Mouse (Mus musculus) olfactory bulb, adult 2 months (tissue): Measurements from ENCODE around the gene Astn1.

Experiments
- CTCF ChIP-seq: fragments of 200-500 bp; IDR thresholded peaks from 2 replicates; pipeline ENCODE4 v1.5.1; 2012; ENCODE audit warnings: low read depth, mild to moderate bottlenecking, low read length, moderate library complexity; ENCODE audit not compliant: insufficient read depth
- POLR2A ChIP-seq: fragments of 200-500 bp; IDR thresholded peaks from 2 replicates; pipeline ENCODE4 v1.6.1; 2012; ENCODE audit warnings: mild to moderate bottlenecking, low read depth, low read length, moderate library complexity; ENCODE audit not compliant: insufficient read depth

GRCm38 (mm10) chr1:158740949-158741348 lies 378.9 kb downstream of the Astn1 start:
- no peak for TF ChIP-seq POLR2A
- TF ChIP-seq CTCF, result no peak
